Mouse (Mus musculus): ENCODE data around the gene Mysm1. TPM values are rescaled to one million over a fixed set of nuclear protein-coding genes. Genes with fewer than 3 reads are reported as not detected.

Gene Mysm1
- polyA plus RNA-seq, 1 experiment from 2014 or later, result 32.7 TPM

DNA sequence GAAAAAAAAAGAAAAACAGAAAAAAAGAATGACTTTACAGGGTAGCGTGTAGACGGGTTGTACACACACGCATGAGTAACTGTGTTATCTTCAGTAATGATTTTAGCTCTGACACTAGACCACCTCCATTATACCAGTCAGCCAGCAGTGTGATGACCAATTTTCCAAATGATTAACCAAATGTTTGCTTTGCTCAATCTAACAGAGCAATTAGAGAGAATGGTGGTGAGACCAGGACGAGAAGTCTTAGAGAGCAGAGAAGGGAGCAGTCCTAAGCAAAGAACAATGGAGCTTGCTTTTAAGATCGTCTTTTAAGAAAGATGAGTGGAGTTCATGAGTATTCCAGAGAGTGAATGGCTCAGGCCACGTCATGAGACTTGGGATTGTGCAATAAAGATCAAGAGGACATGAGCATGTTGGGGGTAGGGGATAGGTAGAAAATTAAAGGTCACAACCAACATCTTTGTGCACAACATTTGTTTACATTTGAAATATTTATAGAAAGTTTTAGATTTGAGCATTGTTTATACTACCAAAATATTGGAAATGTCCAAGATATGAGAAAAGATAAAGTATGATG, 26.4 kb upstream of the Mysm1 start:
- no peak for ATAC-seq
- Histone ChIP-seq H3K9me3 (replicated peaks) (no peaks in the 10 kb centered on the region), H3K4me3 (no peak overlapping the region), H3K27me3 (no peaks in the 10 kb centered on the region), H3K36me3 (ENCODE audit: poor library complexity, severe bottlenecking) (no peaks in the 10 kb centered on the region), H3K27ac (no peak overlapping the region), H3K4me1 (no peaks in the 10 kb centered on the region), H3K9ac (no peak overlapping the region), H3K4me2 (no peak overlapping the region)
- 57% methylated on average over 6 of the region's 6 CpGs for WGBS

DNA sequence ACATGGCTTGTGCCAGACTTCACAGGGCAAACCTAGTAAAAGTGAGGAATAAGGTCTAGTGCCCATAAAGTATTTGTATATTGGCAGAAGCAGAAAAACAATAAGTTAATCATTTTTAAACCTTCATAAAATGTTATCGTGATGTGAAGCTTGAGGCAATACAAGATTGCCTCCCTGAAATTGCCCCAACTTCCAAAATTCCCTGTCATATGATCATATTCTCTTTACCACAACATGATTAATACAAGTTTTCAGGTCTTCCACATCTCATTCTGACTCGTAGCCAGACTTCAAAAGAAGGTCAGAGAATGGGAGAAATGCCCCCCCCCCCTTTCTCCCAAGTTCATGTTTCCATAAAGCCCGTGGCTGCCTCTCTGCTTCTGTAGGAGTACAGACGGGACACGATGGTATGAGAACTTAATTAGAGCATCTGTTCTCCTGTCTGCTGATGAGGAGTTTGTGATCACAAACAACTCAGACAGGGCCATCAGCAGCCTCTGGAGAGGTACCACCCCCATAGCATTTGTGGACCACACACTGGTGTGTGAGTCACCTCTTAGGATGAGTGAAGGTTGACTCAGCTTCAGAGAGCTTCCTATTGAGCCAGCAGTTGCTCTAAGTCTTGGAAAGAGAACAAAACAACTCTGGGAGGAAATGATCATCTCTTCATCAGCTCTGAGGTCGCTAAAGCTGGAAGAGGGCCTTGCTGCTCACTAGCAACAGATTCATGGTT, 22.3 kb upstream of the Mysm1 start:
- no peaks in the 10 kb centered on the region for H3K36me3 ChIP-seq (ENCODE audit: poor library complexity, severe bottlenecking)
- WGBS, result 64% methylated on average over 6 of the region's 6 CpGs
- no peak for ATAC-seq

GRCm38 (mm10) chr4:95000147-95000546, 21.2 kb upstream of the Mysm1 start:
- Histone ChIP-seq H3K9ac (no peak overlapping the region), H3K27ac (no peak overlapping the region), H3K27me3 (no peaks in the 10 kb centered on the region), H3K9me3 (replicated peaks) (no peaks in the 10 kb centered on the region), H3K4me1 (no peaks in the 10 kb centered on the region), H3K4me2 (no peak overlapping the region), H3K36me3 (ENCODE audit: poor library complexity, severe bottlenecking) (no peaks in the 10 kb centered on the region), H3K4me3 (no peak overlapping the region)
- no peak for ATAC-seq
- 81% methylated on average over 1 of the region's 1 CpGs for WGBS

More for the DNA sequence above, 22.3 kb upstream of the Mysm1 start:
- Histone ChIP-seq H3K4me1 (no peaks in the 10 kb centered on the region), H3K9ac (no peak overlapping the region), H3K27me3 (no peaks in the 10 kb centered on the region), H3K4me2 (no peak overlapping the region), H3K27ac (no peak overlapping the region), H3K9me3 (replicated peaks) (no peaks in the 10 kb centered on the region), H3K4me3 (no peak overlapping the region)

DNA sequence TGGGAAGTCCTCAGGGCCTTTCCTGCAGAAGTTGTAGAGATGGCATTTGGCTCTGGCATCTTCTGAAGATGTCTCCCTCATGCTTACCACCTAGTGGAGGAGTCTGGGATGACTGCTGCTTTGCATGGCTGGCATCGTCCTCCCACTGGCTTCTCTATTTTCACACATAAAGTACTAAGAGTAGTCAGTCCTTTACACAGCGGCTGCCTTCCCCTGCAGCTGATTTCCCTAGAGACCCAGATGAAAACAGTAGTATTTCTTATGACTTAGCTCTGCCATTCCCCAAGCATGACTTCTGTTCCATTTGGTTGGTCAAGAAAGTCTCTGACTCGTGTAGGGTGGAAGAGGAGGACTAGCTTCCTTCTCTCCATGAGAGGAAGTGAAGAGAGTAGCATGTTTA, 20.3 kb upstream of the Mysm1 start:
- Histone ChIP-seq H3K27me3 (no peaks in the 10 kb centered on the region), H3K27ac (no peak overlapping the region), H3K9me3 (replicated peaks) (no peaks in the 10 kb centered on the region), H3K4me2 (no peak overlapping the region), H3K4me1 (no peaks in the 10 kb centered on the region), H3K36me3 (ENCODE audit: poor library complexity, severe bottlenecking) (no peaks in the 10 kb centered on the region), H3K4me3 (no peak overlapping the region), H3K9ac (no peak overlapping the region)
- 66% methylated on average over 3 of the region's 3 CpGs for WGBS
- no peak for ATAC-seq

DNA sequence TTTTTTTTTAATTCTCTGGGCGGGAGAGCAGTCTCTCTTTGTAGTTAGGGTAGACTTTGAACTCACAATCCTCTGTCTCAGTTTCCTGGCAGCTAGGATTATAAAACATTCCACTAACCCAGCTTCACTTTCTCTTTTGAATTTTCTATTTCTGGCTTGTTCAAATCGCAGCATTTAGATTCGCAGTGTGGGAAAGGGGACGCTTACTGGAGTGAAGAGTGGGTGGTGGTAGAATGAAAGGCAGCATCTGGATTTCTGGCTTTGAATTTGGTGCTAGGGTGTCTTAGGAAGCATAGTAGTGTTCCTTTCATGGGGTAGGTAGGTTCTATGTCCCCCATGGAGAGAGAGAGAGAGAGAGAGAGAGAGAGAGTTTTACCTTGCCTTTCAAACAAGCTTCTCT, 17.0 kb upstream of the Mysm1 start:
- no peak for ATAC-seq
- H3K9me3 ChIP-seq (replicated peaks), result no peaks in the 10 kb centered on the region

DNA sequence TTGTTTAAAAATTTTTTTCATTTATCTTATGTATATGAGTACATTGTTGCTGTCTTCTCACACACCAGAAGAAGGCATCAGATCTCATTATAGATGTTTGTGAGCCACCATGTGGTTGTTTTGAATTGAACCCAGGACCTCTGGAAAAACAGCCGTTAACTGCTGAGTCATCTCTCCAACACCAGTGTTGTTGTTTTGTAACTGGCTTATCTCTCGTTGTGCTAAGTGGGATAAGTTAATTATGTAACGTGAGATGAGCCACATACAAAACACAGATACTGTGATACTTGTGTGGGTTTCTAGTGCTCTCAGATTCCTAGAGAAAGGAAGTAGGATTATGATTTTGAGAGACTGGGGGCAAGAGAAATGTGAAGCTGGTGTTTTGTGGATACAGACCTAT, 11.3 kb upstream of the Mysm1 start:
- no peaks in the 10 kb centered on the region for H3K27me3 ChIP-seq
- peaks cover 12% of the 10 kb centered on the region for H3K4me1 ChIP-seq
- WGBS, result 55% methylated on average over 3 of the region's 3 CpGs
- H3K9me3 ChIP-seq (replicated peaks), result no peaks in the 10 kb centered on the region
- no peak for ATAC-seq
- no peak overlapping the region for H3K9ac ChIP-seq
- no peaks in the 10 kb centered on the region for H3K36me3 ChIP-seq (ENCODE audit: poor library complexity, severe bottlenecking)
- H3K4me3 ChIP-seq, result no peak overlapping the region
- H3K4me2 ChIP-seq, result no peak overlapping the region
- H3K27ac ChIP-seq, result no peak overlapping the region

More for the DNA sequence above, 17.0 kb upstream of the Mysm1 start:
- WGBS, result 80% methylated on average over 4 of the region's 4 CpGs
- H3K36me3 ChIP-seq (ENCODE audit: poor library complexity, severe bottlenecking), result no peaks in the 10 kb centered on the region
- H3K4me1 ChIP-seq, result no peaks in the 10 kb centered on the region
- H3K27me3 ChIP-seq, result no peaks in the 10 kb centered on the region
- H3K9ac ChIP-seq, result no peak overlapping the region
- H3K4me2 ChIP-seq, result no peak overlapping the region
- no peak overlapping the region for H3K4me3 ChIP-seq
- H3K27ac ChIP-seq, result no peak overlapping the region

DNA sequence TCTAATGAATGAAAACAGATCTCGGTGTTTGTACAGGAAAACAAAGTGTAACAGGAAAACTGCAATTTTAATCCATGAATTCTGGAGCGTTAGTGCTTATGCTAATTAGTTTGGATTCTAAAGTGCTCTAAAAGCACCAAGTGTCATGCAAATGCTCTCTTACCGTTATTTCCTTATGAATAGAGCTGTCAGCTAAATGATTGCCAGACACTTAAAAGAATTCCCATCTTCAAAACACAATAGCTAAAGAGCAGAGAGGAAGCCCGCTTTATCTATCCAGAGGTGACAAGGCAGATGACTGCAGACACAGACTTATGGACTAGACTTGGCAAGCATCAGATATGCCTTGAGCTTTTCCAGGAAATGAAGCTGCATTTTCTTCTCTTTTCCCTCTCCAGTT, 8.8 kb upstream of the Mysm1 start:
- Histone ChIP-seq H3K27me3 (no peaks in the 10 kb centered on the region), H3K4me3 (no peak overlapping the region), H3K9me3 (replicated peaks) (no peaks in the 10 kb centered on the region), H3K36me3 (ENCODE audit: poor library complexity, severe bottlenecking) (no peaks in the 10 kb centered on the region), H3K27ac (no peak overlapping the region), H3K4me1 (peaks cover 12% of the 10 kb centered on the region), H3K9ac (no peak overlapping the region), H3K4me2 (no peak overlapping the region)
- ATAC-seq, result peak; percentile 78
- WGBS, result 10% methylated on average over 4 of the region's 4 CpGs

GRCm38 (mm10) chr4:94979500-94979915, 608 bp upstream of the Mysm1 start:
- Histone ChIP-seq H3K27ac (peak overlapping the region; percentile 76), H3K4me3 (peak overlapping the region; percentile 69), H3K36me3 (ENCODE audit: poor library complexity, severe bottlenecking) (peaks cover 13% of the 10 kb centered on the region; the same call in 1 of the 2 replicates), H3K4me1 (peaks cover 19% of the 10 kb centered on the region), H3K9ac (peak overlapping the region; percentile 90), H3K4me2 (peak overlapping the region; percentile 70), H3K9me3 (replicated peaks) (no peaks in the 10 kb centered on the region), H3K27me3 (no peaks in the 10 kb centered on the region)
- 47% methylated on average over 4 of the region's 4 CpGs for WGBS
- peak; percentile 22; the same call in 1 of the 2 replicates for ATAC-seq

DNA sequence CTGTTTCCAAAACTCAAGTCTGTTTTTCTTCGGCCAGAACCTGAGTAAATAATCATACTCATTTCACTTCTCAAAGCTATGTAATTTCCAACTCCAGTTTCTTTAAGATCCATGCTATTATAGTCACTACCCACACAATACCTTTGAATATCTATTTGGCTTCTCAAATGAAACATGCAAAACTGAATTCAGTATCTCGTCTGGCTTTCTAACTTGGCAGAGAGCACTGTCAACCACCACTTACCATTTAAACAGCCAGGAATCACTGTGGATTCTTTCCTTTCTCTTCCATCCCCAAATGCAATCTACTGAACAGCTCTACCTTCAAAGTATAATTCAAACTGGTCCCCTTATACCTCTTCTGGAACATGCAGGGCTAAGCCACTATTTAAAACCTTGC, 5.6 kb downstream of the Mysm1 start:
- no peaks in the 10 kb centered on the region for H3K27me3 ChIP-seq
- H3K4me2 ChIP-seq, result no peak overlapping the region
- no peak overlapping the region for H3K4me3 ChIP-seq
- H3K9me3 ChIP-seq (replicated peaks), result no peaks in the 10 kb centered on the region
- H3K27ac ChIP-seq, result no peak overlapping the region
- peaks cover 15% of the 10 kb centered on the region for H3K4me1 ChIP-seq
- H3K36me3 ChIP-seq (ENCODE audit: poor library complexity, severe bottlenecking), result peaks cover 41% of the 10 kb centered on the region
- WGBS, result 89% methylated on average over 2 of the region's 2 CpGs
- no peak overlapping the region for H3K9ac ChIP-seq
- no peak for ATAC-seq

GRCm38 (mm10) chr4:94952773-94953172, 26.1 kb downstream of the Mysm1 start:
- Histone ChIP-seq H3K9me3 (replicated peaks) (no peaks in the 10 kb centered on the region), H3K4me3 (no peak overlapping the region), H3K9ac (no peak overlapping the region), H3K36me3 (ENCODE audit: poor library complexity, severe bottlenecking) (peaks cover 68% of the 10 kb centered on the region), H3K4me2 (no peak overlapping the region), H3K27me3 (no peaks in the 10 kb centered on the region), H3K27ac (no peak overlapping the region), H3K4me1 (no peaks in the 10 kb centered on the region)
- no peak for ATAC-seq
- 94% methylated on average over 3 of the region's 3 CpGs for WGBS

DNA sequence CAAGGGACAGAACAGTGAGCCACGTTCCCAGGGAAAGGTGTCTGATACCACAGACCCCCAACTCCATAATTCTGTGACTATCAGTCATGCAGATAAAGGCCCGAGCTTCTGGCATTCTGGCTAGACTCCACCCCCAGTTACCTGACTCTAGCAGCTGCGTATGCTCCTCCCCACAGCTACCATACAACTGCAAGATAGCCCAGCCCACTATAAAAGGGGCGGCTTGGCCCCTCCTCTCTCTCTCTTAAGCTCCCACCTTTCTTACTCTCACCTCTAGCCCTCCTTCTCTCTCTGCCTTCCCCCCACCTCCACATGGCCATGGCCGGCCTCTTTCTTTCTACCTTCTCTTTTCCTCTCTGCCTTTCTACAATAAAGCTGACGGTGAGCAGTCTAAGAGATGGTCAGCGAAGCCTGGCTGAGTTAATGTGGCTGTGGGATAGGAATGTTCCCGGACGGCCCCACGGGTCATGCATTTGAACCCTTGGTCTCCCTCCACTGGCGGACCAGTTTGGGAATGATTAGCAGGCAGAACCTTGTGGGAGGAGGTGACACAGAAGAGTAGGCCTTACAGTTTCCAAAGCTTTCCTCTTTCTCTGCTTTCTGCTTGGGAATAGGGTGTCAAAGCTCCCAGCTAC, 37.6 kb downstream of the Mysm1 start:
- ATAC-seq, result 0 out of 2 replicates have a peak, but pooled peaks have one; percentile 27
- peaks cover 55% of the 10 kb centered on the region for H3K36me3 ChIP-seq (ENCODE audit: poor library complexity, severe bottlenecking)
- H3K9ac ChIP-seq, result no peak overlapping the region
- H3K27ac ChIP-seq, result no peak overlapping the region
- H3K4me3 ChIP-seq, result no peak overlapping the region
- no peaks in the 10 kb centered on the region for H3K4me1 ChIP-seq
- H3K4me2 ChIP-seq, result no peak overlapping the region
- no peaks in the 10 kb centered on the region for H3K9me3 ChIP-seq (replicated peaks)
- 85% methylated on average over 11 of the region's 11 CpGs for whole genome bisulfite sequencing
- no peaks in the 10 kb centered on the region for H3K27me3 ChIP-seq

DNA sequence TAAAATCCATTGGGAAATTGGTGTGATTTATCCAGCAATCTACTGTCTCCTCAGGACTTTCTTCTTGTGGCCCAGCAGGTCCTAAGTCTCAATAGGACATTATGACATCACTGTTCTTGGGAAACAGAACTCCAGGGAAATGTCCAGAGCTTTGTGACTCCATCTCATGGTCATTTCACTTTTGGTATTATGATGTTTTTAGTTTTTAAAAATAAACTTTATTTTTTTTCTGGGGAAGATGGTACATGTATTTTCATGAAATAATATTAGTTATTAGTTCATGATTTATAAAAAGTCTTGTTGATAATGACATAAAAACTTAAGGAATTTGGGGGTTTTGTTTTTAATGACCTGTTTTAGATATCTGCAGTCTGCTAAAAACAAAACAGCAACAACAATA, 50.2 kb downstream of the Mysm1 start, which contains the start of gene Eqtn:
TSS of gene Eqtn (minus strand) at position 101 of the 400 bp plus-strand sequence.
- no peaks in the 10 kb centered on the region for H3K36me3 ChIP-seq (ENCODE audit: poor library complexity, severe bottlenecking)
- H3K27me3 ChIP-seq, result no peaks in the 10 kb centered on the region
- H3K4me2 ChIP-seq, result no peak within 1 kb of the TSS
- no peaks in the 10 kb centered on the region for H3K9me3 ChIP-seq (replicated peaks)
- H3K4me3 ChIP-seq, result no peak within 1 kb of the TSS
- H3K4me1 ChIP-seq, result no peaks in the 10 kb centered on the region
- no peak within 1 kb of the TSS for H3K9ac ChIP-seq
- ATAC-seq, result no peak
- H3K27ac ChIP-seq, result no peak within 1 kb of the TSS

Measured in forebrain, embryonic 13.5 days (tissue).